8 mouse cellular contexts compared by ENCODE assay signal in genomic region chr13:13393228-13394095, GRCm38 (mm10). TPM values are rescaled to one million over a fixed set of nuclear protein-coding genes. Genes with fewer than 3 reads are reported as not detected.
DNase-seq lines count a peak whose midpoint lies in the region; ATAC-seq and TF ChIP-seq lines count a peak whose summit lies in the region.
"Not testable (repeated sequence)": the region's sequence is repeated elsewhere in the genome, so short reads cannot be mapped to it uniquely, and the experiment has no call there.

Gene Gpr137b, minus strand, starts transcription at chr13:13394014.

- H3K4me1 ChIP-seq in liver, embryonic 12.5 days; midbrain, postnatal 0 days (ENCODE audit: insufficient read depth, low read length); stomach, embryonic 14.5 days (ENCODE audit: control insufficient read depth, insufficient read depth, low read length): not testable (repeated sequence)

- H3K27me3 ChIP-seq in liver, embryonic 12.5 days (replicated peaks); midbrain, postnatal 0 days (ENCODE audit: insufficient read depth, low read length); stomach, embryonic 14.5 days (ENCODE audit: control insufficient read depth, insufficient read depth, low read length): not testable (repeated sequence)

- H3K9me3 ChIP-seq in liver, embryonic 12.5 days (replicated peaks); midbrain, postnatal 0 days (ENCODE audit: low read length); stomach, embryonic 14.5 days (ENCODE audit: control insufficient read depth, low read depth, low read length): not testable (repeated sequence)

- ATAC-seq in liver, embryonic 12.5 days = peak; percentile 76
- peak; percentile 92 for ATAC-seq in midbrain, postnatal 0 days (ENCODE audit: low FRiP score)
- ATAC-seq in stomach, embryonic 14.5 days (ENCODE audit: insufficient number of reproducible peaks, insufficient read depth, low FRiP score, low read depth) = peak; percentile 83

- H3K27ac ChIP-seq in liver, embryonic 12.5 days; midbrain, postnatal 0 days (ENCODE audit: low read depth, low read length); stomach, embryonic 14.5 days (ENCODE audit: low read length): not testable (repeated sequence)

- not testable (repeated sequence) for TF ChIP-seq CTCF in midbrain, postnatal 0 days (IDR thresholded peaks at IDR 0.05)

- DNase-seq in MN1 (ENCODE audit: low spot score) = peak; percentile 57
- DNase-seq in cerebellum, adult 9-10 months = peak; percentile 48
- peak; percentile 11 to 59 for DNase-seq in frontal cortex, adult 2 months (ENCODE audit: extremely low spot score in 1 of 2, low spot score in 1 of 2)
- peak; percentile 47 to 74 for DNase-seq in heart, postnatal 36 days
- DNase-seq in kidney, postnatal 4 days = peak; percentile 58 to 74
- DNase-seq in midbrain, postnatal 0 days (ENCODE audit: low spot score) = peak; percentile 46

- peak within 1 kb of the TSS; percentile 38 for H3K4me3 ChIP-seq in liver, embryonic 12.5 days
- peak within 1 kb of the TSS; percentile 35 for H3K4me3 ChIP-seq in midbrain, postnatal 0 days (ENCODE audit: low read depth, low read length)
- H3K4me3 ChIP-seq in stomach, embryonic 14.5 days (ENCODE audit: low read depth, low read length) = peak within 1 kb of the TSS; percentile 26

- not testable (repeated sequence) for H3K9ac ChIP-seq in liver, embryonic 12.5 days; midbrain, postnatal 0 days (replicated peaks; ENCODE audit: low read length, poor library complexity, severe bottlenecking); stomach, embryonic 14.5 days (replicated peaks; ENCODE audit: low read depth, low read length)

- H3K36me3 ChIP-seq in liver, embryonic 12.5 days; midbrain, postnatal 0 days (ENCODE audit: insufficient read depth, low read length); stomach, embryonic 14.5 days (ENCODE audit: control insufficient read depth, insufficient read depth, low read length): not testable (repeated sequence)

- 1% methylated on average over 48 of the region's 78 CpGs for WGBS in liver, embryonic 12.5 days (ENCODE audit: insufficient replicate concordance)
- 2% methylated on average over 32 of the region's 78 CpGs for WGBS in midbrain, postnatal 0 days
- under 1% methylated on average over 48 of the region's 78 CpGs for WGBS in stomach, embryonic 14.5 days

- H3K4me2 ChIP-seq in liver, embryonic 12.5 days = peak within 1 kb of the TSS; percentile 57
- H3K4me2 ChIP-seq in midbrain, postnatal 0 days (ENCODE audit: low read depth, low read length, poor library complexity, severe bottlenecking) = peak within 1 kb of the TSS; percentile 36; the same call in 1 of the 2 replicates
- H3K4me2 ChIP-seq in stomach, embryonic 14.5 days (replicated peaks; ENCODE audit: low read depth, low read length) = peak within 1 kb of the TSS; percentile 42

- intact Hi-C loops in heart, postnatal 36 days (cut with DNase I) = not testable (repeated sequence)

RNA-seq across cellular contexts. Expression of gene Gpr137b, which starts in this region (rescaled TPM):
- 21.7 and 23.7 TPM in 2 replicates for polyA plus RNA-seq in frontal cortex, adult 2 months (2012; rRNA removed)
- 1 to 10 TPM; 6.1 TPM for total RNA-seq in heart, postnatal 36 days (2021)
- 2.7 TPM in 2 replicates for polyA plus RNA-seq in liver, embryonic 12.5 days (2016; fragmentation: Nextera tagmentation; extraction: Ambion mirVana)
- 25.4 and 26.2 TPM in 2 replicates for total RNA-seq in midbrain, postnatal 0 days (2014; rRNA removed)
- polyA plus RNA-seq in midbrain, postnatal 0 days (2015; fragmentation: Nextera tagmentation; extraction: Ambion mirVana) = 23.9 and 26.3 TPM in 2 replicates
- 10.4 and 10.8 TPM in 2 replicates for polyA plus RNA-seq in stomach, embryonic 14.5 days (2014; fragmentation: Nextera tagmentation; extraction: Ambion mirVana)
